Mouse (Mus musculus) G1E (cell line): ENCODE results near the gene Mrps26. TPM values are rescaled to one million over a fixed set of nuclear protein-coding genes. Genes with fewer than 3 reads are reported as not detected.

Experiments
- ATAC-seq: 2 replicates; pipeline ENCODE4 v1.8.0; 2016; ENCODE audit warnings: mild to moderate bottlenecking; ENCODE audit not compliant: insufficient number of reproducible peaks, poor library complexity, low FRiP score, severe bottlenecking; ENCODE audit errors: extremely low read depth
- DNase-seq: peaks from one replicate; pipeline ENCODE4 v3.0.0; 2012; ENCODE audit warnings: low spot score
- H3K27me3 ChIP-seq: 2 replicates; pipeline ENCODE4 v1.6.1; 2012; ENCODE audit warnings: mild to moderate bottlenecking, low read length, inconsistent platforms; ENCODE audit not compliant: insufficient read depth
- H3K36me3 ChIP-seq: replicated peaks from 2 replicates; pipeline ENCODE3; 2012; ENCODE audit warnings: mild to moderate bottlenecking, inconsistent platforms
- H3K4me1 ChIP-seq: 2 replicates; pipeline ENCODE4 v1.6.1; 2012; ENCODE audit warnings: low read depth, low read length, inconsistent platforms, mixed read lengths; ENCODE audit not compliant: insufficient read depth
- H3K4me3 ChIP-seq: 2 replicates; pipeline ENCODE4 v1.5.1; 2012; ENCODE audit warnings: low read depth, mild to moderate bottlenecking, inconsistent platforms, low read length, moderate library complexity, mixed read lengths
- H3K9me3 ChIP-seq: replicated peaks from 2 replicates; pipeline ENCODE4 v1.6.1; 2012; ENCODE audit warnings: inconsistent platforms
- CTCF ChIP-seq: IDR thresholded peaks from 2 replicates; pipeline ENCODE4 v1.5.1; 2012; ENCODE audit warnings: low read depth, low read length, inconsistent platforms, mixed read lengths
- GATA1 ChIP-seq: IDR thresholded peaks from 2 replicates; pipeline ENCODE4 v1.6.1; 2012; ENCODE audit warnings: borderline replicate concordance, low read length, inconsistent platforms, mixed read lengths
- GATA2 ChIP-seq: IDR thresholded peaks from 2 replicates; pipeline ENCODE4 v1.6.1; 2012; ENCODE audit warnings: low read depth, low read length, inconsistent platforms, borderline replicate concordance
- POLR2AphosphoS5 ChIP-seq: IDR thresholded peaks from 2 replicates; pipeline ENCODE4 v1.6.1; 2012; ENCODE audit warnings: low read depth, low read length, inconsistent platforms; ENCODE audit not compliant: insufficient replicate concordance
- TAL1 ChIP-seq: conservative IDR thresholded peaks from 2 replicates; pipeline ENCODE4 v1.6.1; 2012; ENCODE audit warnings: low read depth, low read length, inconsistent platforms, mixed read lengths
- polyA plus RNA-seq: library from polyadenylated mRNA; stranded (reverse); fragments of >175 nt; gene quantifications from 2 replicates; pipeline ENCODE4 v1.2.3, GENCODE M21; 2012
- total RNA-seq, 2 experiments: library from RNA; stranded (forward) in 1 of 2; stranded (reverse) in 1 of 2; fragments of 200-1000 nt in 1 of 2; fragments of >200 nt in 1 of 2; fragmentation: Nextera tagmentation in 1 of 2; gene quantifications; 2 replicates each; pipeline ENCODE4 v1.2.3; 2014 to 2017

Mrps26 gene
- total and polyA plus RNA-seq, 3 experiments = 60.6 to 144 (median 75.7) TPM

DNA sequence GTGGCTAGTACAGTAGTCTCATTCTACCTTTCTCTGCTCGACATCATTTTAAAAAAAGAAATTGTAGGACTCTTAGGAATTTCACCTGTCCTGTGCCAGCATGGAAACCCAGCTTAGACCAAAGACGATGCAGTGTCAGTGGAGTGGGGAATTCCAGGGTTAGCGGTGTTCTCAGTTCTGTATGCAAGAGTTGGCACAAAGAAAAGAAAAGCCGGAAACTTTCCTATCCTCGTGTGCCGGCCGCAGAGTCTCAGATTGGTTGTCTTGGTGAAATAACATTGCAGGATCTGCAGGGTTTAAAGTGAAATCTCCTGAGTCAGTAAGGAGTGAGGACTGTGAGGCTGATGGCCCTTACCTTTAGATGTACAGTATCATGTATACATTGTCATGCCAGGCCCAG lies 33.6 kb upstream of the Mrps26 start:
- Histone ChIP-seq H3K27me3 (no peaks in the 10 kb centered on the region), H3K9me3 (no peaks in the 10 kb centered on the region), H3K4me3 (no peak overlapping the region), H3K36me3 (peaks cover 78% of the 10 kb centered on the region), H3K4me1 (peaks cover 3% of the 10 kb centered on the region)
- TF ChIP-seq POLR2AphosphoS5 (no peak), GATA1 (no peak), TAL1 (no peak)
- no peak for DNase-seq
- no peak for ATAC-seq

DNA sequence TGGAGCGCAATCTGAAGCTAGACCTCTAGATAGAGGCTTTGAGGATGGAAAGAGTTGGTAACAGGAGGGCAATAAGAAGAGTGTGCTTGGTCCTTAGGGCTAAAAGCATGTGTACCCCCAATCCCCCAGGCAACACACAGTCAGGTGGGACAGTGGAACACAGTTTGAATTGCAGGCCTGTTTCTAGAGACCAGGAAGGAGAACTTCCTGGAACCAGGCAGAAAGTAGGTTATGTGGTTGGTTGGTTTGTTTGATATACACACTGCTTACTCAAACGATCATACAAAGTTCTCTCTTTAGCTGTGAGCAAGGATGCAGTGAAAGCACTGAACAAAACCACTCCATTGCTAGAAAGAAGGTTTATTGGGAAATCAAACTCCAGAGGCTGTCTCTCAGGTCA lies 31.3 kb upstream of the Mrps26 start:
- H3K27me3 ChIP-seq = no peaks in the 10 kb centered on the region
- peaks cover 79% of the 10 kb centered on the region for H3K36me3 ChIP-seq
- no peak for TF ChIP-seq TAL1
- no peak for TF ChIP-seq POLR2AphosphoS5
- TF ChIP-seq GATA2 = no peak
- TF ChIP-seq GATA1 = no peak
- TF ChIP-seq CTCF = no peak
- H3K9me3 ChIP-seq = no peaks in the 10 kb centered on the region
- no peak overlapping the region for H3K4me3 ChIP-seq
- H3K4me1 ChIP-seq = no peaks in the 10 kb centered on the region
- no peak for ATAC-seq
- no peak for DNase-seq

DNA sequence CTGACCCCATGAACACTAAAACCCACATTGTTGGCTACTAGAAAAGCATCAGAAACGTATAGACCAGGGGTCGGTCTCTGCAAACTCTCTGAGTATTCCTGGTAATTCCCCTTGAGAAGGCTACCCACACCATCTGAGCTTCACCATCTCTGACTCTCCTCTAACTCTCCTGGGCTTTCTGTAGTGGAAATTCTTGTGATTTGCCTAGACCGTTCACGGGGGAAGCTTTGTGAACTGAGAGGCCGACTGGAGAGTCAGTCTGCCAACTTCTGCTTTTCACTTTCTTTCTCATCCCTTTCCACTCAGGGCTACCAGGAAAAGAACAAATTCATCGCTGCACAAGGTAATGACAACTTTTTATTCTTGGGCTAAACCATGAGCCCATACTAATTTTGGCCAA lies 28.5 kb upstream of the Mrps26 start:
- peaks cover 86% of the 10 kb centered on the region for H3K36me3 ChIP-seq
- H3K4me3 ChIP-seq = no peak overlapping the region
- no peaks in the 10 kb centered on the region for H3K9me3 ChIP-seq
- TF ChIP-seq CTCF = no peak
- TF ChIP-seq GATA1 = no peak
- no peak for TF ChIP-seq GATA2
- TF ChIP-seq POLR2AphosphoS5 = no peak
- TF ChIP-seq TAL1 = no peak
- H3K4me1 ChIP-seq = no peaks in the 10 kb centered on the region
- no peaks in the 10 kb centered on the region for H3K27me3 ChIP-seq
- ATAC-seq (no peak), DNase-seq (no peak)

- TF ChIP-seq POLR2AphosphoS5 = no peak
- TF ChIP-seq CTCF = no peak
- no peak for TF ChIP-seq GATA2
- TF ChIP-seq GATA1 = no peak
- no peak for TF ChIP-seq TAL1
- DNase-seq (no peak), ATAC-seq (no peak)
- peaks cover 90% of the 10 kb centered on the region for H3K36me3 ChIP-seq
- no peaks in the 10 kb centered on the region for H3K4me1 ChIP-seq
- H3K4me3 ChIP-seq = no peak overlapping the region
- H3K27me3 ChIP-seq = no peaks in the 10 kb centered on the region
- H3K9me3 ChIP-seq = no peaks in the 10 kb centered on the region
Observed at GRCm38 (mm10) chr2:130536890-130537289, 26.7 kb upstream of the Mrps26 start.

DNA sequence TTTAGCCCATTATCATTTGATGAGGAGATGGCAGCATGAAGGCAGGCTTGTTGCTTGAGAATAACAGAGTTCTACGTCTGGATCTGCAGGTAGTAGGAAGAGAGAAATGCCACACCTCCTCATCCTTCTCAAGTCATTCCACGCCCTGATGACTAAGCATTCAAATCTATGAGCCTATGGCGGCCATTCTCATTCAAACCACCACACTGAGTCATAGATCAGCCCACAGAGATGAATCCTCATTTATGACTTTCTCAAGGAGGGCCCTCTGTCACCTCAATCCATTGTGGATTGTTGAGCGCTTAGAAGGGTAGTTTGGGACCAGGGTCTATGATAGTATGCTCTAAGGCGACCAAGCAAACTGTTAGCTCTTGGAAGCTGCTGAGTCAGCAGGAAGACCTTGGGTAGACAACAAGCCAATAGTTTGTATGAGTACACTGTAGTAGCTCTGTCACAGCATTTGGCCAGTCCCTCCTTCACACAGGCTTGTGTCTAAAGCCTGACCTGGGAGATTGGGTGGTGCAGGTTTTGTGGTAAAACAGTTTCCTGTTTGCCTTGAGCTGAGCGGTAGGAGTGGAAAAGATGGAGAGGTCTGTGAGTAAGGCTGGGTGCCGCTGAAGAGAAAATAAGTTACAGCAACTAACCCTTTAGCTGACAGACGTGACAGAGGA lies 24.5 kb upstream of the Mrps26 start:
- Histone ChIP-seq H3K4me3 (no peak overlapping the region), H3K27me3 (no peaks in the 10 kb centered on the region), H3K4me1 (0 out of 2 replicates have a peak, but pooled peaks cover 4% of the 10 kb centered on the region), H3K9me3 (no peaks in the 10 kb centered on the region), H3K36me3 (peaks cover 93% of the 10 kb centered on the region)
- ATAC-seq = no peak
- TF ChIP-seq CTCF = no peak
- TF ChIP-seq TAL1 = no peak
- TF ChIP-seq GATA1 = no peak
- no peak for TF ChIP-seq POLR2AphosphoS5
- no peak for TF ChIP-seq GATA2
- DNase-seq = no peak

DNA sequence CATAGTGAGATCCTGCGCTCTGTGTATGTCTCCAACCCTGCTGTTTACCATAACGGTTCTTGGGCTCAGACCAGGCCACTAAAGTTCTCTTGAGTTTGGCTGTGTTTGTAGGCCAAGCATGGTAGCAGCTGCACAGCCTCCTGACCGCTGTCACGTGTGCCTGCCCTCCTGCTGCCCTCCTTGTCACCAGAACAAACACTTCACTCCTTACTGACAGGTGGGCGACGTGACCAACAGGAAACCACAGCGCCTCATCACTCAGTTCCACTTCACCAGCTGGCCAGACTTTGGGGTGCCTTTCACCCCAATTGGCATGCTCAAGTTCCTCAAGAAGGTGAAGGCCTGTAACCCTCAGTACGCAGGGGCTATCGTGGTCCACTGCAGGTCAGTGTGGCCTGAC lies 23.3 kb upstream of the Mrps26 start:
- ATAC-seq = no peak

More for the DNA sequence above, 23.3 kb upstream of the Mrps26 start:
- no peak overlapping the region for H3K4me3 ChIP-seq
- H3K36me3 ChIP-seq = peaks cover 95% of the 10 kb centered on the region
- TF ChIP-seq CTCF (no peak), POLR2AphosphoS5 (no peak), TAL1 (no peak), GATA2 (no peak)
- no peak for DNase-seq
- no peaks in the 10 kb centered on the region for H3K9me3 ChIP-seq
- H3K4me1 ChIP-seq = peaks cover 6% of the 10 kb centered on the region; the same call in 1 of the 2 replicates
- H3K27me3 ChIP-seq = no peaks in the 10 kb centered on the region
